Mouse (Mus musculus) cerebellum, adult 2 months (tissue): ENCODE data around the gene Fbh1. TPM values are rescaled to one million over a fixed set of nuclear protein-coding genes. Genes with fewer than 3 reads are reported as not detected.
"Not testable (repeated sequence)": the region's sequence is repeated elsewhere in the genome, so short reads cannot be mapped to it uniquely, and the experiment has no call there.

Experiments used
- DNase-seq, 2 experiments: peaks; one replicate each; pipeline ENCODE4 v3.0.0; 2021
- H3K27ac ChIP-seq: fragments of 200-500 bp; 2 replicates; pipeline ENCODE4 v1.5.1; 2012; ENCODE audit warnings: low read length, control low read depth, inconsistent platforms; ENCODE audit not compliant: insufficient read depth
- H3K27me3 ChIP-seq: fragments of 200-500 bp; 2 replicates; pipeline ENCODE4 v1.6.1; 2012; ENCODE audit warnings: inconsistent platforms, mild to moderate bottlenecking, low read length, moderate library complexity; ENCODE audit not compliant: control insufficient read depth, insufficient read depth
- H3K4me1 ChIP-seq: fragments of 200-500 bp; 2 replicates; pipeline ENCODE4 v1.6.1; 2011; ENCODE audit warnings: low read length; ENCODE audit not compliant: control insufficient read depth, insufficient read depth
- H3K4me3 ChIP-seq: fragments of 200-500 bp; replicated peaks from 2 replicates; pipeline ENCODE3; 2011; ENCODE audit warnings: mild to moderate bottlenecking, low read depth, low read length, control low read depth; ENCODE audit not compliant: insufficient read depth
- CTCF ChIP-seq: fragments of 200-500 bp; IDR thresholded peaks from 2 replicates; pipeline ENCODE4 v1.5.1; 2011; ENCODE audit warnings: low read depth, mild to moderate bottlenecking, control low read depth, low read length, moderate library complexity, borderline replicate concordance; ENCODE audit not compliant: insufficient read depth
- POLR2A ChIP-seq: fragments of 200-500 bp; IDR thresholded peaks from 2 replicates; pipeline ENCODE4 v1.6.1; 2011; ENCODE audit warnings: low read length, control low read depth, borderline replicate concordance; ENCODE audit not compliant: insufficient read depth
- WGBS: fragments of 180-500 bp; shearing (Covaris S2); methylation state at CpG from one replicate; pipeline ENCODE4 v1.1.7; 2018; 5-methylcytosine and 5-hydroxymethylcytosine counted together
- polyA plus RNA-seq: library from polyadenylated mRNA; depleted of rRNA; stranded (reverse); fragments of >200 nt; gene quantifications from 2 replicates; pipeline ENCODE4 v1.2.3, GENCODE M21; 2012

Gene Fbh1
- polyA plus RNA-seq, 1 experiment, result 66.8 TPM

DNA sequence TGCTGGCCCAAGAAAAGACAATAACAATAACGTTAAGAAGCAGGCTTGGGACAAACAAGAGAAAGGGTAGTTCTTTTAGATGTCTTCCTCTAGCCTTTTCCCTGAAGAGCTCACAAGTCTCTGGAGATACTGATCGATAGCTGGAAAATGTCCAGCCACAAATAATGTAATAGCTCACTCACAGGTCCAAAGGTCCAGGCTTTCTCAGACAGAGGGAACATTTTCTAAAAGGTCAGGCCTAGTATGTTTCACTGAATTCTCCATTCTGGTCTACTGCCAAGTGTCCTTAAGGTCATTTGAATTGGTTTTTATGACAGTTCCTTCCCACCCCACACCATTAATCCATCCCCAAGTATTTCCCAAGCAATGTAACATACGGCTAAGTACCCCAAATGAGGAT is 64.4 kb downstream of the Fbh1 start:
- H3K27me3 ChIP-seq, result no peaks in the 10 kb centered on the region
- H3K4me3 ChIP-seq, result no peak overlapping the region
- TF ChIP-seq CTCF (no peak), POLR2A (no peak)
- H3K27ac ChIP-seq, result no peak overlapping the region
- DNase-seq, result no peak
- WGBS, result 71% methylated on average over 3 of the region's 3 CpGs
- no peaks in the 10 kb centered on the region for H3K4me1 ChIP-seq

DNA sequence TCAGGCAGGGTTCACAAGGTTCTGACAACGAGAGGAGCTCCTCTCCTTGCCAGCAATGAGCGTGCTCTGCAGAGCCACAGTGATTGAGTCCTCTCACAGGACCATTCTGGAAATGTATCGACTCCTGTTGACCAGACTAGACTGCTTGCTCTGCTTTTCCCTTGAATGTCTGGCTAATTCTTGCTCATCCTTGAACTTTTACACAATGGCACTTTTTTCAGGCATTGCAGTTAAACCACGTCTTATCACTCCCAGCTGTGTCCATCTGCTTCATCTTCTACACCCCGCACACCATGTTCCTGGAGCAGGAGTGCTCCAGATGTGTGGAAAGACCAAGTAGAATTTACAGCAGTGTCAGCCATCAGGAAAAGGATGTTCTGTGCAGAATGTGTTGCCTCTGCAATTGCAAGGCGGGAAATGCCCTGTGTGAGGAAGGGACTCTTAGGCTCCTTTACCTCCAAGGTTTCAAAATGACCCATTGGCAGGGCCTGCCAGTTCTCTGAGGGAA is 64.8 kb downstream of the Fbh1 start:
- no peaks in the 10 kb centered on the region for H3K27me3 ChIP-seq
- 87% methylated on average over 6 of the region's 6 CpGs for WGBS
- no peak overlapping the region for H3K27ac ChIP-seq
- H3K4me3 ChIP-seq, result no peak overlapping the region
- no peaks in the 10 kb centered on the region for H3K4me1 ChIP-seq
- DNase-seq, result no peak
- TF ChIP-seq POLR2A, result no peak
- no peak for TF ChIP-seq CTCF

DNA sequence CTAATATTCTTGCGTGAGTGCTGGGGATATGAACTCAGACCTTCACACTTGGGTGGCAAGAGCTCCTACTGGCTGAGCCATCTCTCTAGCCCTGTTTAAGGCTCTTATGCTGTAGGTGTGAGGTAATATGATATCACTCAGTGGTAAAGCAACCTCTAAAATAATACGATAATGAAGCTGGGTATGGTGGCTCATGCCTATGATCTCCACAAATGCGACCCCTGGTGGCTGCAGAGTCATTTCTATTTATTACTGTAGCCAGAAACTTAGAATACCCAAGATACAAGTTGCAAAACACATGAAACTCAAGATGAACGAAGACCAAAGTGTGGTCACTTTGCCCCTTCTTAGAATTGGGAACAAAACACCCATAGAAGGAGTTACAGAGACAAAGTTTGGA is 67.3 kb downstream of the Fbh1 start:
- H3K4me1 ChIP-seq, H3K27ac ChIP-seq, DNase-seq, H3K27me3 ChIP-seq, H3K4me3 ChIP-seq: not testable (repeated sequence)
- 52% methylated on average over 4 of the region's 4 CpGs for WGBS

DNA sequence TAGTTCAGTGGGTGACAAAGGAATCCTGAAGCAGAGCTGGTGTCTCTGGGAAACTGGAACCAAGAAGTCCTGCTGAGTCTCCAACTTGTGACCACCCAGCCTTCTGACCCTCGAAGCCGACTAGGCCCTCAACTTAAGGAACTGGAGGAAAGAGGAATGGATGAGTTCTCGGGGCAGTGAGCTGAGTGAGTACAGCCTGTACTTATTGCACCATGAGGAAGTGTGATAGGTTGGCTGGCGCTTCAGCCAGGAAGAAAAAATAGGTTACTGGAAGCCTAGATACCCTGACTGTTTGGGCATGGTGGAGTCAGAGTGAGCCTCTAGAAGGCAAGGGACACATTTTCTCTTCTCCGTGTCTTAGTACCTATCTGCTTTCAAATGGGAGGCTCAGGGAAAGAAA is 68.8 kb downstream of the Fbh1 start:
- 83% methylated on average over 5 of the region's 5 CpGs for WGBS
- DNase-seq, result no peak

GRCm38 (mm10) chr2:11706746-11707065 is 70.7 kb downstream of the Fbh1 start:
- no peaks in the 10 kb centered on the region; the same call in 1 of the 2 replicates for H3K27me3 ChIP-seq
- H3K27ac ChIP-seq, result no peak overlapping the region
- no peak overlapping the region for H3K4me3 ChIP-seq
- no peaks in the 10 kb centered on the region; the same call in 1 of the 2 replicates for H3K4me1 ChIP-seq
- TF ChIP-seq POLR2A, result no peak
- TF ChIP-seq CTCF, result no peak
- 46% methylated on average over 6 of the region's 6 CpGs for WGBS
- no peak for DNase-seq

More for the DNA sequence above, 68.8 kb downstream of the Fbh1 start:
- Histone ChIP-seq H3K27me3 (no peaks in the 10 kb centered on the region; the same call in 1 of the 2 replicates), H3K27ac (no peak overlapping the region), H3K4me3 (no peak overlapping the region), H3K4me1 (no peaks in the 10 kb centered on the region; the same call in 1 of the 2 replicates)
- TF ChIP-seq POLR2A (no peak), CTCF (no peak)

GRCm38 (mm10) chr2:11706030-11706745 is 71.2 kb downstream of the Fbh1 start:
- no peaks in the 10 kb centered on the region; the same call in 1 of the 2 replicates for H3K4me1 ChIP-seq
- peak overlapping the region; percentile 52 for H3K4me3 ChIP-seq
- H3K27ac ChIP-seq, result no peak overlapping the region
- no peaks in the 10 kb centered on the region; the same call in 1 of the 2 replicates for H3K27me3 ChIP-seq
- no peak for DNase-seq
- no peak for TF ChIP-seq POLR2A
- no peak for TF ChIP-seq CTCF
- WGBS, result 3% methylated on average over 28 of the region's 28 CpGs

DNA sequence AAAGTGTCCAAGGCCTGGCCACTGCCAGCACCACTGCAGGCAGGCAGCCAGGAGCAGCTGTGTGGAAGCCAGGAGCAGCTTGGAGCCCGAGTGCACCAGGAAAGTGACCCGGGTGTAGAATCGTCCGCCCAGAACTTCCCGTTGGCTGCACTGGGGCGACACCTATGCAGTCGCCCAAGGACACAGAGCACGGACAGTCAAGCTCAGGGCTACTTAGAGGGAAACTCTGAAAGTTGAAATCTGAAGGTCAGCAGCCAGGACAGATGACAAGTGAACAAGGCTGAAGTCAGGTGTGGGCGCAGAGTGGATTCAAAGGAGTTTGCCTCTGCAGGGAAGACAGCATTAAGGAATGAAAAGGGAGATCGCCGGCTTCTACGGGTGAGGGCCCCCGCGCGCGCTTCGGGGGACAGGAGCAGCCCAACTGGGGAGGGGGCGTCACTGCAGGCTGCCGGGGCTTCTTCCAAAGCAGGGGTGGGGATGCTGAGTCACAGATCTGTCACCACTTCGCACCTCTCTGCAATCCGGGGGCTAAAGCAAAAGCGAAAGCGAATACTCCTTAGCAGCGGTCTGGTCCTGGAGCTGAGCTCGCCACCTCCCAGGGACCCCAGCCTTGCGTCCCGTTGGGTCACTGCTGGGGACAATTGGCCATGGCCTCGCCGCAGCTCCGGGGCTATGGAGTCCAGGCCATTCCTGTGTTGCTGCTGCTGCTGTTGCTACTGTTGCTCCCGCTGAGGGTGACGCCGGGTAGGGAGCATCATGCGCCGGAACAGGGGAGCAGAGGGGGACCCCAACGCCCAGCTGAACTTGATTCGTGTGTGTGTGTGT is 72.0 kb downstream of the Fbh1 start, which contains the start of gene Il15ra:
TSS of gene Il15ra (plus strand) at position 90 of the 825 bp plus-strand sequence.
- Histone ChIP-seq H3K4me3 (peak within 1 kb of the TSS; percentile 52), H3K4me1 (no peaks in the 10 kb centered on the region; the same call in 1 of the 2 replicates), H3K27ac (no peak within 1 kb of the TSS), H3K27me3 (no peaks in the 10 kb centered on the region; the same call in 1 of the 2 replicates)
- TF ChIP-seq POLR2A (no peak), CTCF (no peak)
- under 1% methylated on average over 37 of the region's 37 CpGs for WGBS
- DNase-seq, result peak; percentile 26 to 30
